Comparison of ENCODE assay signal across 7 mouse cellular contexts in genomic region chr1:98095991-98096330, GRCm38 (mm10). TPM values are rescaled to one million over a fixed set of nuclear protein-coding genes. Genes with fewer than 3 reads are reported as not detected.
A peak's percentile ranks its signal among the peaks of the same experiment; 100 is the strongest.
DNase-seq lines count a peak whose midpoint lies in the region; ATAC-seq and TF ChIP-seq lines count a peak whose summit lies in the region.

No protein-coding gene starts in this region.

- no peak for TF ChIP-seq POLR2A in lung, adult 2 months (IDR thresholded peaks at IDR 0.05; ENCODE audit: borderline replicate concordance, extremely low read depth, low read depth, low read length)
- TF ChIP-seq POLR2A in olfactory bulb, adult 2 months (IDR thresholded peaks at IDR 0.05; ENCODE audit: insufficient read depth, low read depth, low read length) = no peak

- no peak for ATAC-seq in embryonic facial prominence, embryonic 15.5 days (ENCODE audit: insufficient number of reproducible peaks, low FRiP score, low TSS enrichment, low read depth)
- ATAC-seq in limb, embryonic 11.5 days (ENCODE audit: insufficient number of reproducible peaks, low FRiP score, low TSS enrichment, low read depth) = no peak; the same call in 1 of the 2 replicates

- DNase-seq in lung, adult 2 months = no peak
- DNase-seq in lung, postnatal 14 days = no peak
- DNase-seq in limb, embryonic 11.5 days (ENCODE audit: low spot score) = no peak
- no peak for DNase-seq in spleen, adult 18-20 months
- no peak for DNase-seq in ovary, adult 18-20 months (ENCODE audit: low spot score)

- H3K4me1 ChIP-seq in lung, adult 2 months (ENCODE audit: control insufficient read depth, insufficient read depth, low read length) = 0 out of 2 replicates have a peak, but pooled peaks cover 2% of the 10 kb centered on the region
- H3K4me1 ChIP-seq in embryonic facial prominence, embryonic 15.5 days = peaks cover 11% of the 10 kb centered on the region
- no peaks in the 10 kb centered on the region for H3K4me1 ChIP-seq in limb, embryonic 11.5 days (ENCODE audit: control insufficient read depth, insufficient read depth, low read length)
- peaks cover 4% of the 10 kb centered on the region; the same call in 1 of the 2 replicates for H3K4me1 ChIP-seq in olfactory bulb, adult 2 months (ENCODE audit: control insufficient read depth, insufficient read depth, low read length)

- no peaks in the 10 kb centered on the region for H3K9me3 ChIP-seq in embryonic facial prominence, embryonic 15.5 days (replicated peaks)
- H3K9me3 ChIP-seq in limb, embryonic 11.5 days (ENCODE audit: control insufficient read depth, low read length) = no peaks in the 10 kb centered on the region

- H3K27me3 ChIP-seq in embryonic facial prominence, embryonic 15.5 days = no peaks in the 10 kb centered on the region
- H3K27me3 ChIP-seq in limb, embryonic 11.5 days (ENCODE audit: control insufficient read depth, insufficient read depth, low read length) = no peaks in the 10 kb centered on the region

- WGBS in lung, adult 2 months = 25% methylated on average over 9 of the region's 9 CpGs
- 30% methylated on average over 9 of the region's 9 CpGs for WGBS in embryonic facial prominence, embryonic 15.5 days
- WGBS in limb, embryonic 11.5 days = 37% methylated on average over 9 of the region's 9 CpGs
- WGBS in olfactory bulb, adult 2 months = 43% methylated on average over 9 of the region's 9 CpGs

- peak overlapping the region; percentile 91 for H3K4me2 ChIP-seq in embryonic facial prominence, embryonic 15.5 days (replicated peaks)
- peak overlapping the region; percentile 53 for H3K4me2 ChIP-seq in limb, embryonic 11.5 days (ENCODE audit: low read depth, severe bottlenecking)

- 0 out of 2 replicates have a peak overlapping the region, but pooled peaks have one; percentile 85 for H3K27ac ChIP-seq in embryonic facial prominence, embryonic 15.5 days (replicated peaks)
- H3K27ac ChIP-seq in limb, embryonic 11.5 days (replicated peaks; ENCODE audit: low read depth, low read length) = no peak overlapping the region
- no peak overlapping the region for H3K27ac ChIP-seq in olfactory bulb, adult 2 months (ENCODE audit: insufficient read depth, low read depth, low read length)

- TF ChIP-seq CTCF in lung, adult 2 months (IDR thresholded peaks at IDR 0.05; ENCODE audit: insufficient read depth, low read length) = no peak
- no peak for TF ChIP-seq CTCF in olfactory bulb, adult 2 months (IDR thresholded peaks at IDR 0.05; ENCODE audit: insufficient read depth, low read depth, low read length)

- no peaks in the 10 kb centered on the region for H3K36me3 ChIP-seq in embryonic facial prominence, embryonic 15.5 days
- no peaks in the 10 kb centered on the region for H3K36me3 ChIP-seq in limb, embryonic 11.5 days (ENCODE audit: control insufficient read depth, insufficient read depth, low read length)

- H3K9ac ChIP-seq in embryonic facial prominence, embryonic 15.5 days = peak overlapping the region; percentile 62
- peak overlapping the region; percentile 78 for H3K9ac ChIP-seq in limb, embryonic 11.5 days (ENCODE audit: low read length)

- H3K4me3 ChIP-seq in lung, adult 2 months (replicated peaks; ENCODE audit: extremely low read depth, low read depth, low read length) = peak overlapping the region; percentile 79
- H3K4me3 ChIP-seq in embryonic facial prominence, embryonic 15.5 days (replicated peaks) = peak overlapping the region; percentile 80
- peak overlapping the region; percentile 46 for H3K4me3 ChIP-seq in limb, embryonic 11.5 days (ENCODE audit: low read depth, low read length)
- H3K4me3 ChIP-seq in olfactory bulb, adult 2 months (ENCODE audit: insufficient read depth, low read depth, low read length) = peak overlapping the region; percentile 69

RNA-seq across cellular contexts. Expression of gene Pam, which starts 0.5 kb away (rescaled TPM):
- polyA plus RNA-seq in lung, adult 2 months (2012; rRNA removed) = 231 and 457 TPM in 2 replicates
- polyA plus RNA-seq in embryonic facial prominence, embryonic 15.5 days (2015; fragmentation: Nextera tagmentation; extraction: Ambion mirVana) = 54.5 and 56.5 TPM in 2 replicates
- polyA plus RNA-seq in limb, embryonic 11.5 days (2014; fragmentation: Nextera tagmentation; extraction: Ambion mirVana) = 17.7 and 18.0 TPM in 2 replicates
- not detected in 2 replicates for polyA plus RNA-seq in olfactory bulb, adult 2 months (2012; ENCODE audit: insufficient read depth, insufficient read length, low replicate concordance, missing spikeins)
